Mouse (Mus musculus): ENCODE data around the gene Cir1.

- no peak for TF ChIP-seq CTCF (IDR thresholded peaks at IDR 0.05; ENCODE audit: low read depth)
- TF ChIP-seq EP300 (optimal IDR thresholded peaks at IDR 0.05), result no peak
Measured at GRCm38 (mm10) chr2:73360536-73360935, 48.0 kb upstream of the Cir1 start.
